9 mouse cellular contexts compared by ENCODE assay signal in genomic region chr9:21558366-21558765, GRCm38 (mm10). TPM values are rescaled to one million over a fixed set of nuclear protein-coding genes. Genes with fewer than 3 reads are reported as not detected.
A peak's percentile ranks its signal among the peaks of the same experiment; 100 is the strongest.
DNase-seq lines count a peak whose midpoint lies in the region; ATAC-seq and TF ChIP-seq lines count a peak whose summit lies in the region.
"Had no signal": no experiment of that assay in that cellular context is flagged by ENCODE, and none has a peak within 500 bp of the region (broad histone marks: within the 10 kb centered on the region; RNA-seq: fewer than 3 reads in every experiment).

No protein-coding gene starts in this region.

- intact Hi-C loops in heart, postnatal 25 days (cut with DNase I): no loop called here

- H3K4me3 ChIP-seq in bone marrow, adult 2 months (replicated peaks; ENCODE audit: control insufficient read depth, low read depth, low read length): no peak overlapping the region
- no peak overlapping the region for H3K4me3 ChIP-seq in kidney, embryonic 15.5 days (replicated peaks)
- no peak overlapping the region for H3K4me3 ChIP-seq in small intestine, adult 2 months (ENCODE audit: low read depth, low read length)

- no peak for TF ChIP-seq POLR2A in bone marrow, adult 2 months (IDR thresholded peaks at IDR 0.05; ENCODE audit: borderline replicate concordance, control insufficient read depth, low read depth, low read length)
- TF ChIP-seq POLR2A in small intestine, adult 2 months (IDR thresholded peaks at IDR 0.05; ENCODE audit: low read depth, low read length): no peak

- no peaks in the 10 kb centered on the region for H3K9me3 ChIP-seq in kidney, embryonic 15.5 days (replicated peaks)

- H3K27me3 ChIP-seq in kidney, embryonic 15.5 days: no peaks in the 10 kb centered on the region
- H3K27me3 ChIP-seq in small intestine, adult 2 months (ENCODE audit: control insufficient read depth, insufficient read depth, low read length): no peaks in the 10 kb centered on the region

- 51% methylated on average over 4 of the region's 4 CpGs for WGBS in bone marrow, adult 2 months
- WGBS in kidney, embryonic 15.5 days: 76% methylated on average over 4 of the region's 4 CpGs
- 35% methylated on average over 4 of the region's 4 CpGs for WGBS in small intestine, adult 2 months

- peak; percentile 36 to 37 for DNase-seq in heart, adult 18-20 months
- no peak for DNase-seq in heart, postnatal 25 days (ENCODE audit: low spot score)
- no peak for DNase-seq in thymus, postnatal 25 days
- no peak for DNase-seq in adipocyte (ENCODE audit: low spot score)
- no peak for DNase-seq in cerebellum, adult 9-11 months
- DNase-seq: cerebellum, adult 18-20 months had no signal

- peak overlapping the region; percentile 83 for H3K27ac ChIP-seq in bone marrow, adult 2 months (ENCODE audit: control insufficient read depth, insufficient read depth, low read depth, low read length, poor library complexity)
- no peak overlapping the region for H3K27ac ChIP-seq in kidney, embryonic 15.5 days
- peak overlapping the region; percentile 79 for H3K27ac ChIP-seq in small intestine, adult 2 months (ENCODE audit: insufficient read depth, low read depth, low read length)

- peaks cover 6% of the 10 kb centered on the region for H3K4me1 ChIP-seq in bone marrow, adult 2 months (ENCODE audit: control insufficient read depth, insufficient read depth, low read length)
- H3K4me1 ChIP-seq in kidney, embryonic 15.5 days: peaks cover 12% of the 10 kb centered on the region
- peaks cover 13% of the 10 kb centered on the region for H3K4me1 ChIP-seq in small intestine, adult 2 months (ENCODE audit: control insufficient read depth, insufficient read depth, insufficient read length, low read length)

- ATAC-seq in kidney, embryonic 15.5 days (replicated peaks; ENCODE audit: low FRiP score): peak; percentile 77

- no peak overlapping the region for H3K9ac ChIP-seq in kidney, embryonic 15.5 days

- TF ChIP-seq CTCF in bone marrow, adult 2 months (IDR thresholded peaks at IDR 0.05; ENCODE audit: control insufficient read depth, insufficient read depth, low read length): no peak
- TF ChIP-seq CTCF in small intestine, adult 2 months (IDR thresholded peaks at IDR 0.05; ENCODE audit: extremely low read depth, insufficient read length, insufficient replicate concordance, low read depth, low read length): no peak

- no peak overlapping the region for H3K4me2 ChIP-seq in kidney, embryonic 15.5 days

- H3K36me3 ChIP-seq in kidney, embryonic 15.5 days: peaks cover 37% of the 10 kb centered on the region
- H3K36me3 ChIP-seq in small intestine, adult 2 months (ENCODE audit: control insufficient read depth, insufficient read depth, low read length): no peaks in the 10 kb centered on the region

RNA-seq across cellular contexts. Expression of gene Carm1, which starts 11.7 kb away (rescaled TPM):
- total RNA-seq in heart, adult 18-20 months (2021): 10 to 100 TPM; 57.7 to 61.2 TPM
- total RNA-seq in heart, postnatal 25 days (2021): 10 to 100 TPM; 48.2 to 53.2 TPM
- polyA plus RNA-seq in bone marrow, adult 2 months (2011; ENCODE audit: insufficient read depth, insufficient read length, low replicate concordance, missing spikeins): 29.7 and 37.6 TPM in 2 replicates
- 44.1 and 50.2 TPM in 2 replicates for polyA plus RNA-seq in kidney, embryonic 15.5 days (2015; fragmentation: Nextera tagmentation; extraction: Ambion mirVana)
- polyA plus RNA-seq in small intestine, adult 2 months (2012; rRNA removed): 31.7 and 63.4 TPM in 2 replicates

RNA-seq across cellular contexts. Expression of gene AB124611, which starts 32.4 kb away (rescaled TPM):
- 1 to 10 TPM; 1.2 to 2.9 TPM for total RNA-seq in heart, adult 18-20 months (2021)
- 1 to 10 TPM; 1.5 TPM for total RNA-seq in heart, postnatal 25 days (2021)
- polyA plus RNA-seq in bone marrow, adult 2 months (2011; ENCODE audit: insufficient read depth, insufficient read length, low replicate concordance, missing spikeins): 53.1 and 110 TPM in 2 replicates
- 2.9 and 5.2 TPM in 2 replicates for polyA plus RNA-seq in kidney, embryonic 15.5 days (2015; fragmentation: Nextera tagmentation; extraction: Ambion mirVana)
- polyA plus RNA-seq in small intestine, adult 2 months (2012; rRNA removed): 1.2 and 1.4 TPM in 2 replicates

RNA-seq across cellular contexts. Expression of gene Timm29, which starts 34.2 kb away (rescaled TPM):
- 10 to 100 TPM; 62.0 to 62.2 TPM for total RNA-seq in heart, adult 18-20 months (2021)
- total RNA-seq in heart, postnatal 25 days (2021): 10 to 100 TPM; 52.2 to 55.9 TPM
- polyA plus RNA-seq in bone marrow, adult 2 months (2011; ENCODE audit: insufficient read depth, insufficient read length, low replicate concordance, missing spikeins): 10.4 and 11.6 TPM in 2 replicates
- 28.4 and 28.6 TPM in 2 replicates for polyA plus RNA-seq in kidney, embryonic 15.5 days (2015; fragmentation: Nextera tagmentation; extraction: Ambion mirVana)
- 11.0 and 14.7 TPM in 2 replicates for polyA plus RNA-seq in small intestine, adult 2 months (2012; rRNA removed)

RNA-seq across cellular contexts. Expression of gene Yipf2, which starts 34.3 kb away (rescaled TPM):
- 1 to 10 TPM; 4.8 to 7.6 TPM for total RNA-seq in heart, adult 18-20 months (2021)
- total RNA-seq in heart, postnatal 25 days (2021): 1 to 10 TPM; 6.9 to 7.1 TPM
- polyA plus RNA-seq in bone marrow, adult 2 months (2011; ENCODE audit: insufficient read depth, insufficient read length, low replicate concordance, missing spikeins): 4.8 and 5.0 TPM in 2 replicates
- polyA plus RNA-seq in kidney, embryonic 15.5 days (2015; fragmentation: Nextera tagmentation; extraction: Ambion mirVana): 29.7 and 32.7 TPM in 2 replicates
- 22.5 and 35.9 TPM in 2 replicates for polyA plus RNA-seq in small intestine, adult 2 months (2012; rRNA removed)

RNA-seq across cellular contexts. Expression of gene Tmed1, which starts 48.3 kb away (rescaled TPM):
- 10 to 100 TPM; 45.3 to 50.9 TPM for total RNA-seq in heart, adult 18-20 months (2021)
- 10 to 100 TPM; 45.3 to 45.4 TPM for total RNA-seq in heart, postnatal 25 days (2021)
- polyA plus RNA-seq in bone marrow, adult 2 months (2011; ENCODE audit: insufficient read depth, insufficient read length, low replicate concordance, missing spikeins): 6.7 and 7.6 TPM in 2 replicates
- polyA plus RNA-seq in kidney, embryonic 15.5 days (2015; fragmentation: Nextera tagmentation; extraction: Ambion mirVana): 133 and 138 TPM in 2 replicates
- polyA plus RNA-seq in small intestine, adult 2 months (2012; rRNA removed): 7.5 and 10.8 TPM in 2 replicates

Comparison
In these comparisons a context has a peak if more than half of its experiments do, and no peak if none do; other contexts are left out.
1. DNase-seq: peak in heart, adult 18-20 months (2 of 2); none in heart, postnatal 25 days (single experiment), thymus, postnatal 25 days (single experiment), adipocyte (single experiment) and cerebellum, adult 9-11 months (single experiment).